Mouse (Mus musculus) heart, postnatal 0 days (tissue): ENCODE measurements around the gene Exosc8. TPM values are rescaled to one million over a fixed set of nuclear protein-coding genes. Genes with fewer than 3 reads are reported as not detected.
A peak's percentile ranks its signal among the peaks of the same experiment; 100 is the strongest.

Experiments
- ATAC-seq: fragments of 200-750 bp; cut with Nextera tagmentation; 2 replicates; pipeline ENCODE4 v1.8.0; 2017; ENCODE audit warnings: low read depth, moderate number of reproducible peaks, moderate library complexity; ENCODE audit not compliant: insufficient read depth
- DNase-seq: peaks from one replicate; pipeline ENCODE4 v3.0.0-alpha.2; 2016; ENCODE audit warnings: low spot score
- H3K27ac ChIP-seq: fragments of 300-500 bp; sonication (generic); 2 replicates; pipeline ENCODE4 v1.5.1; 2014; ENCODE audit warnings: low read depth, mild to moderate bottlenecking
- H3K27me3 ChIP-seq: fragments of 300-500 bp; sonication (generic); 2 replicates; pipeline ENCODE4 v1.6.1; 2014; ENCODE audit warnings: low read length, mixed read lengths; ENCODE audit not compliant: control insufficient read depth, insufficient read depth
- H3K36me3 ChIP-seq: fragments of 300-500 bp; sonication (generic); replicated peaks from 2 replicates; pipeline ENCODE4 v1.6.1; 2014; ENCODE audit warnings: low read length, mixed read lengths; ENCODE audit not compliant: control insufficient read depth, insufficient read depth
- H3K4me1 ChIP-seq: fragments of 300-500 bp; sonication (generic); 2 replicates; pipeline ENCODE4 v1.6.1; 2014; ENCODE audit warnings: antibody characterized with exemption; ENCODE audit not compliant: control insufficient read depth, insufficient read depth
- H3K4me2 ChIP-seq: fragments of 300-500 bp; sonication (generic); 2 replicates; pipeline ENCODE4 v1.6.1; 2014; ENCODE audit warnings: low read depth, mild to moderate bottlenecking, low read length, moderate library complexity
- H3K4me3 ChIP-seq: fragments of 300-500 bp; sonication (generic); 2 replicates; pipeline ENCODE4 v1.5.1; 2014; ENCODE audit warnings: low read depth, low read length
- H3K9ac ChIP-seq: fragments of 300-500 bp; sonication (generic); replicated peaks from 2 replicates; pipeline ENCODE4 v1.6.1; 2014; ENCODE audit warnings: low read depth, low read length, mixed read lengths
- H3K9me3 ChIP-seq: fragments of 300-500 bp; sonication (generic); replicated peaks from 2 replicates; pipeline ENCODE4 v1.6.1; 2016; ENCODE audit warnings: low read length; ENCODE audit not compliant: control insufficient read depth
- CTCF ChIP-seq: IDR thresholded peaks from 2 replicates; pipeline ENCODE4 v1.5.1; 2016; ENCODE audit warnings: antibody characterized with exemption, control low read depth, low read depth
- EP300 ChIP-seq: IDR thresholded peaks from 2 replicates; pipeline ENCODE4 v1.6.1; 2016; ENCODE audit warnings: antibody characterized with exemption, low read depth
- WGBS: fragments of 180-500 bp; shearing (Covaris S2); extraction: QIAGEN DNeasy Blood & Tissue Kit; methylation state at CpG from one replicate; pipeline ENCODE4 v1.1.7; 2014; 5-methylcytosine and 5-hydroxymethylcytosine counted together
- polyA plus RNA-seq: library from polyadenylated mRNA; unstranded; fragments of >200 nt; fragmentation: Nextera tagmentation; extraction: Ambion mirVana; gene quantifications from 2 replicates; pipeline ENCODE4 v1.2.1, GENCODE M21; 2015
- total RNA-seq: library from RNA; depleted of rRNA; stranded (reverse); fragments of >200 nt; gene quantifications from 2 replicates; pipeline ENCODE4 v1.2.3, GENCODE M21; 2014; ENCODE audit warnings: low replicate concordance

Gene Exosc8
- total and polyA plus RNA-seq, 2 experiments from 2014 or later, result 18.8 to 33.9 TPM

- Histone ChIP-seq H3K27me3 (no peaks in the 10 kb centered on the region), H3K9ac (peak overlapping the region; percentile 90), H3K4me2 (peak overlapping the region; percentile 91), H3K9me3 (no peaks in the 10 kb centered on the region), H3K27ac (peak overlapping the region; percentile 98), H3K36me3 (peaks cover 41% of the 10 kb centered on the region), H3K4me3 (peak overlapping the region; percentile 76), H3K4me1 (peaks cover 12% of the 10 kb centered on the region; the same call in 1 of the 2 replicates)
- DNase-seq (peak; percentile 67), ATAC-seq (peak; percentile 94)
- TF ChIP-seq EP300 (no peak), CTCF (no peak)
- WGBS, result under 1% methylated on average over 79 of the region's 84 CpGs
Observed at GRCm38 (mm10) chr3:54734411-54735246, 564 bp downstream of the Exosc8 start.

- Histone ChIP-seq H3K9ac (no peak overlapping the region), H3K4me2 (no peak overlapping the region), H3K27me3 (no peaks in the 10 kb centered on the region), H3K27ac (no peak overlapping the region), H3K36me3 (peaks cover 55% of the 10 kb centered on the region), H3K4me3 (no peak overlapping the region), H3K4me1 (peaks cover 12% of the 10 kb centered on the region; the same call in 1 of the 2 replicates), H3K9me3 (no peaks in the 10 kb centered on the region)
- no peak for TF ChIP-seq CTCF
- no peak for TF ChIP-seq EP300
- ATAC-seq (no peak), DNase-seq (no peak)
- 54% methylated on average over 4 of the region's 4 CpGs for WGBS
Observed at GRCm38 (mm10) chr3:54732371-54732770, 2.8 kb downstream of the Exosc8 start.

DNA sequence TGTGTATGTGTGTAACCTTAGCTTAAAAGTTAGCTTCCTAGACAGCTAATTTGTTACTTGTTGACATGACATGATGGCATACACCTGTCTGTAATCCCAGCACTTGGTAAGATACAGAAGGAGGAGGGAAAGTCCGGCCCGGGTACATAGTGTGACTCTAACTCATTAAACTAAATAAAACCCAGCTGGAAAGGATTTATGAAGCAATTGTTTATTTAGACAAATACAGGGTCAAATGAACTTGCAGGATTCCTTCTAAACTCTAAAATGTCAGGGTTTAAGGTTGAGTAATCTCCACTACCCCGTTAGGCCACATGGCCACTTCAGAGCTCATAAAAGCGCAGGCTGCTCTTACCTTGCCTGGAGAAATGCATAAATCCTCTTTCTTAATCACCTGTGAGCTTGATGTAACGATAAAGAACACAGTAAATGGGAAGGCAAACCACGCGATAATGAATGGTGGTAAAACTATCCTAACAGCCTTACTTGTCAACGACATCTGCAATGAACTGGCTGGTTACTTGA, 3.5 kb downstream of the Exosc8 start:
- peaks cover 62% of the 10 kb centered on the region for H3K36me3 ChIP-seq

GRCm38 (mm10) chr3:54728100-54728499, 7.1 kb downstream of the Exosc8 start:
- H3K9me3 ChIP-seq, result no peaks in the 10 kb centered on the region
- WGBS, result 86% methylated on average over 6 of the region's 6 CpGs
- H3K4me3 ChIP-seq, result no peak overlapping the region
- ATAC-seq (no peak), DNase-seq (no peak)
- peaks cover 80% of the 10 kb centered on the region for H3K36me3 ChIP-seq
- H3K9ac ChIP-seq, result no peak overlapping the region
- H3K27ac ChIP-seq, result no peak overlapping the region
- H3K4me2 ChIP-seq, result no peak overlapping the region
- TF ChIP-seq CTCF, result no peak
- TF ChIP-seq EP300, result no peak
- H3K27me3 ChIP-seq, result no peaks in the 10 kb centered on the region
- H3K4me1 ChIP-seq, result no peaks in the 10 kb centered on the region

More for the DNA sequence above, 3.5 kb downstream of the Exosc8 start:
- H3K27ac ChIP-seq, result no peak overlapping the region
- DNase-seq (no peak), ATAC-seq (no peak)
- no peak overlapping the region for H3K4me3 ChIP-seq
- no peak overlapping the region for H3K9ac ChIP-seq
- 84% methylated on average over 8 of the region's 8 CpGs for WGBS
- peaks cover 12% of the 10 kb centered on the region; the same call in 1 of the 2 replicates for H3K4me1 ChIP-seq
- H3K4me2 ChIP-seq, result no peak overlapping the region
- TF ChIP-seq CTCF (no peak), EP300 (no peak)
- H3K27me3 ChIP-seq, result no peaks in the 10 kb centered on the region
- H3K9me3 ChIP-seq, result no peaks in the 10 kb centered on the region

GRCm38 (mm10) chr3:54727588-54727987, 7.6 kb downstream of the Exosc8 start:
- DNase-seq (no peak), ATAC-seq (no peak)
- H3K27ac ChIP-seq, result no peak overlapping the region
- no peaks in the 10 kb centered on the region for H3K9me3 ChIP-seq
- no peak overlapping the region for H3K9ac ChIP-seq
- peaks cover 3% of the 10 kb centered on the region; the same call in 1 of the 2 replicates for H3K4me1 ChIP-seq
- H3K4me2 ChIP-seq, result no peak overlapping the region
- H3K27me3 ChIP-seq, result no peaks in the 10 kb centered on the region
- TF ChIP-seq EP300, result no peak
- TF ChIP-seq CTCF, result no peak
- WGBS, result 84% methylated on average over 2 of the region's 2 CpGs
- no peak overlapping the region for H3K4me3 ChIP-seq
- peaks cover 80% of the 10 kb centered on the region for H3K36me3 ChIP-seq
